Mouse (Mus musculus) gastrocnemius, postnatal 4 days (tissue): ENCODE measurements around the gene Elob. TPM values are rescaled to one million over a fixed set of nuclear protein-coding genes. Genes with fewer than 3 reads are reported as not detected.
A peak's percentile ranks its signal among the peaks of the same experiment; 100 is the strongest.

Experiments
- DNase-seq, 2 experiments: peaks; one replicate each; pipeline ENCODE4 v3.0.0; 2021 to 2022; ENCODE audit warnings: low spot score in 2 of 2, mixed read lengths in 2 of 2
- total RNA-seq, 2 experiments: library from RNA; stranded (reverse); gene quantifications; 2 replicates each; pipeline ENCODE4 v1.2.3; 2021

Elob gene
- total RNA-seq, 2 experiments from 2014 or later: 428 to 459 TPM

DNA sequence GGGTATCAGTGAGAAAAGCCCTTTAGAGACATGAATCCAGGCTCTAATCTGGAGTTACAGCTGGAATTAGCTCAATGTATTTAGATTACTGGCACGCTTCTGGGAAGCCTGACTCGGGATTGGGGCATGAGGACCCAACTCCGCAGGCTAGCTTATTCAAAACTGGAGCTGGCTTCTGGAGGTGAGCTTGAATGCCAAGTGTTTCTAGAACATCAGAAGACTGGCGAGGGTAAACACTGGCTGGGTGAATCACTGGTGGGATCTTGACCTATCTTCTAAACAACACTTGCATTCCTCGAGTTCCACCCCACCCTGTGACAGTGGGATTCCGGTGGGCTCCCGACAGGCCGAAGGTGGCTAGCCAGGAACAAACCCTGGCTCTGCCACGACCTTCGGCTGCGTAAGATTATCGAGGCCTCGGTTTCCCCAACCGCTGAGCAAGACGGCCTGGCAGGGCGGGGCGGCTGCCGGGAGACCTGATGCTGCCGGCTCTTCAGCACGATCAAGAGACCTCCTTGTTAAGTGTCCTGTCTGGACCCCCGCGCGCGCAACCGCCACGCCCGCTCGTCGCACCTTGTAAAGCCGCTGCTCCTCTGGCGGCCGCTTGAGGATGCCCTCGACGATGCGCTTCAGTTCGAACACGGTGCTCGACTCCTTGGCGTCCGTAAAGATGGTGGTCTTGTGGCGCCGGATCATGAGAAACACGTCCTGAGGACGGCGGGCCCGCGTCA is 500 bp downstream of the Elob start:
- DNase-seq: peak in 1 of 2 experiments; percentile 54

DNA sequence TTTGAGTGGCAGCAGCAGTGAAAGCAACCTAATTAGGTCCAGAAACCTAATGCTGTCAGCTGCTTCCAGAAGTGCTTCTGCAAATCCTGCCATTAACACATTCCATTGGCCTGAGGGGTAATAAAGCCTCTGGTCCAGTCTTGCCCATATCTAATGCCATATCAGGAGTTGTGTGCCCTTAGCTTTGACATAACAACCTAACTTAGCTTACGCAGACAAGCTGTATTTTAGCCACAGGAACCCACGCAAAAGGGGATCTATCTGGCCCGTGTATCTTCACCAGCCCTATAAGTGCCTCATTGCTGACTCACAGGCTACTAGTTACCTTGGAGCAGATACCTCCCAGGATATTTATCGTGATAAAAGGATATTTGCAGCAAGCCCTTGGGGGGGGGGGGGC is 3.3 kb downstream of the Elob start:
- no peak for DNase-seq

DNA sequence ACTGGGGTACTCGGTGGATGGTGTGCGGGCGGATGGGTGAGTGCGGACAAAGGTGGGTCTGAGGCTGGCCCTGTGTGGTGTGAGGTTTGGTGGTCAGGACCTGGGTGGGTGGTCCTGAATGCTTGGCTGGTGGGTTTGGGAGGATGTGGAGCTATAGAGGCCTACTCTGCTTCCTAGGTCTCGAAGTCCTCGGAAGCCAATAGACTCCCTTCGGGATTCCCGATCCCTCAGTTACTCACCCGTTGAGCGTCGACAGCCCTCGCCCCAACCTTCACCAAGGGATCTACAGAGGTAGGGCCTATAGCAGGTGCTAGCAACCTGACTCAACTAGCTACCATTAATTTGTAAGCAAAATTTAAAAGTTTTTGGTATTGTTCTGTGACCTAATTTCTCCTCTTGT is 5.3 kb downstream of the Elob start:
- no peak for DNase-seq

- no peak for DNase-seq
Observed at GRCm38 (mm10) chr17:23823018-23823417, 5.9 kb downstream of the Elob start.

DNA sequence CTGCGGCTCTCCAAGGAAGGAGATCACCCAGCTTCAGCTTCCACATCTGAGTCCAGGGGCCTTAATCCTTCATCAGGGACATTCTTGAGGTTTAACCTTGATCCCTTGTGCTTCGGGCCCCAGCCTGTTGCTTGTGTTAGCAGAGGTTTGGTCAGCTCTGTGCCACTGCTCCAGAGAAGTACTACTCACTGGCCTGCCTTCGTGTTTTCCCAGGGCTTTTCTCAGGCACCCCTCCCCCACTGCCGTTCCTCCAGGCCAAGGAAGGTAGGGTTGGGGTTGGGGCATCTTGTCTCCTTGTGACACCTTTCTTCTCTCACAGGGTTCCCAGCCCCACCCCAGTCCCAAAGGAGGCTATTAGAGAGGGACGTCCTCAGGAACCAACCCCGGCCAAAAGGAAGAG is 6.8 kb downstream of the Elob start:
- no peak for DNase-seq

DNA sequence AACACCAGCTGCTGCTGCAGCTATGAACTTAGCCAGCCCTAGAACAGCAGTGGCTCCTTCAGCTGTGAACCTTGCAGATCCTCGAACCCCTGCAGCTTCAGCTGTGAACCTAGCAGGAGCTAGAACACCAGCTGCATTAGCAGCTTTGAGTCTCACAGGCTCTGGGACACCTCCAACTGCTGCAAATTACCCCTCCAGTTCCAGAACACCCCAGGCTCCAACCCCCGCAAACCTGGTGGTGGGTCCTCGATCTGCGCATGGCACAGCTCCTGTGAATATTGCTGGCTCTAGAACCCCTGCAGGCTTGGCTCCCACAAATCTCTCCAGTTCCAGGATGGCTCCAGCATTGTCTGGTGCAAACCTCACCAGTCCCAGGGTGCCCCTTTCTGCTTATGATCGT is 8.2 kb downstream of the Elob start:
- DNase-seq: no peak

- no peak for DNase-seq
Observed at GRCm38 (mm10) chr17:23819235-23819634, 9.7 kb downstream of the Elob start.

GRCm38 (mm10) chr17:23818579-23818978 is 10.4 kb downstream of the Elob start:
- no peak for DNase-seq

DNA sequence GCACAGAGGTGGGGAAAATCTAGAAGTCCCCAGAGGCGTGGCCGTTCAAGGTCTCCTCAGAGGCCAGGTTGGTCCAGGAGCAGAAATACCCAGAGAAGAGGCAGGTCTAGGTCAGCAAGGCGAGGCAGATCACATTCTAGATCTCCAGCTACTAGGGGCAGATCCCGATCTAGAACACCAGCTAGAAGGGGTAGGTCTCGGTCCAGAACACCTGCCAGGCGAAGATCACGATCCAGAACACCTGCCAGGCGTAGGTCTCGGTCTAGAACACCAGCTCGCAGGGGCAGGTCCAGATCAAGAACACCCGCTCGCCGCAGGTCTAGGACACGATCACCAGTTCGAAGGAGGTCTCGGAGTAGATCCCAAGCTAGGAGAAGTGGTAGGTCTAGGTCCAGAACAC is 13.3 kb downstream of the Elob start:
- DNase-seq: no peak

DNA sequence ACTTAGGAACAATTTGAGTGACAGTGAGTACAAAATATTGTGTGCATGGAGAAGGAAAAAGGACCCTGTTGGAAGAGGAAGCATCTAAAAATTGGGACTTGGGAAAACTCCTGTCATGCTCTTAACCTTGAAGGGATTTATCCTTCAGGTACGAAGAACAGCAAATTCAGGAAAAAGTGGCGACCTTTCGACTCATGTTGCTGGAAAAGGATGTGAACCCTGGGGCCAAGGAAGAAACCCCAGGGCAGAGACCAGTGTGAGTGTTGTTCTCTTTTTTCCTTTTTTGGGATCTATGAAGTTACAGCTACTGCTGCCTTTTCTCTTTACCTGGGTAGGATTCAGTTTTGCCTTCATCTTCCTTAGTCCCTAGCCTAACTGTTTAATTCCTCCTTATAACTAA is 21.0 kb downstream of the Elob start:
- DNase-seq: no peak

GRCm38 (mm10) chr17:23806867-23807266 is 22.1 kb downstream of the Elob start:
- DNase-seq: no peak

GRCm38 (mm10) chr17:23804426-23805085 is 24.4 kb downstream of the Elob start:
- no peak for DNase-seq

DNA sequence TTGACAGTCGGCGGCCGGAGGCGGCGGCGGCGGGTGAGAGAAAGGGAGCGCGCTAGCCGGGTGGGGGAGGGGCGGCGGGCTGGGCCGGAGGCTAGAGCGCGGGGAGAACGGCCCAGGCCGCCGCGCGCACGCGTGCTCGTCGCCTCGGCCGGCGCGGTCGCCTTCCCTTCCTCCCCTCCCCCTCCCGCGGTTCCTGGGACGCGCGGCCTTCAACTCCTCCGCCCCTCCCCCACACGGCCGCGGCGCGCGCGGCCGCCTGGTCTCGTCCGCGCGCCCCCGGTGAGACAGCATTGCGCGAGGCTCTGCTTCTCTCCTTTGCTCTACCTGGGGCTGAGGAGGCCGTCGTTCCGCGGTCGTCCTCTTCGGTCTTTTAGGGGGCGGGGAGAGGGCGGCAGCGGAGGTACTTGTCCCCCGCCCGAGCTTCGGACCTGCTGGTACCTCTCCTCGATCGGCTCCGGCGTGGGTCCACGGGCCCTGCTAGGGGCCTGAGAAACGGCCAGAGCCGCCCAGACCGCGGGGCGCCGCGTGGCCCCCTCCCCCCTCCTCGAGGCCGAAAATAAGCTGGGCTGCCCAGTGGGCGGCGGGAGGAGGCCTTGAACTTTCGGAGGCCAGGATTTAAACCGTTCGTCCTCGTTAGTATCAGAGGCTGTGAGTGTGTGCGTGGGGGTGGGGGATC is 25.4 kb downstream of the Elob start:
- peak; percentile 64 to 83 for DNase-seq

DNA sequence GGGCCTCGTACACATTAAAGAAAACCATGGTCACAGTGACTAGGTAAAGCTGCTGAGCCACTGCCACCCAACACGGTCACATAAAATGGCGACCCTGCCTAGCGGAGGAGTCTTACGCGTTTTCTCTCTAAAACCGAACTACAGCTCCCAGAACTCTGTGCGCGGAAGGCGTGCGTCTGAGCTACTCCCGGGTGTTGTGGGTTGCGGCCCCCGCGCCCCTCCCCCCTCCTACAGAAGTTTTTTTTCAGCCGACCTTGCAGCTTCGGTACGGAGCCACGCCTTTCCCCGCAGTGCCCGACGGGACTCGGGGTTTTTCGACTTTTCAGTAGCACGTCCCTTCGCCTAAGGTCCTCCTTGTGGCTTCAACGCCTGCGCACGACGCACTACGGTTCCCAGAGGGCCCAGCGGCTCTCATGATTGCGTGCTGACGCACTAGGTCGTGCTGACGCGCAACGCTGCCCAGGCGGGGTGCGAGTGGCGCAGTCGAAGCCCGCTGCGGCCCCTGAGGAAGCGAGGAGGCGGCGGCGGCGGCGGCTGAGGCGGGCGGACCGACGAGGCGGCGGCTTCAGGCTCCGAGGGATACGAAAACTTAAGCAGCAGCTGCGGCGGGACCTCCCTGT is 26.1 kb downstream of the Elob start:
- DNase-seq: peak; percentile 91 to 97

GRCm38 (mm10) chr17:23801627-23802026 is 27.3 kb downstream of the Elob start:
- no peak for DNase-seq

DNA sequence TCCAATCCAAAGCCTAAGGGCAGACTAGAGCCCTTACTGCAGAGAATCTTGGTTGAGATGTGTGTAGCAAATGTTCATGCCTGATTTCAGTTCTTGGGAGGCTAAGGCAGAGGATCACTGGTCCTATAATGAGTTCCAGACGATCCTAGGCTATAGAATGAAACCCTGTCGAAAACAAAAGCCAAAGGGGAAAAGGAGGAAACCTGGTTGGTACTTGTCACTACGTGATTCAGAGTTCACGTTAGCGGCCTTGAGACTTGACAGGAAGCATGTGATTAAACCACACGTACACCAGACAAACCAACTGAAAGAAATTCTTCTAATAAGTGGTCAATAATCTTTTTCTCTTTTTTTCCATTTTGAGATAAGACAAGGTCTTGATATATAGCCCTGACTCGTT is 31.6 kb downstream of the Elob start:
- DNase-seq: no peak

- no peak for DNase-seq
Observed at GRCm38 (mm10) chr17:23795323-23795722, 33.6 kb downstream of the Elob start.

- no peak for DNase-seq
Observed at GRCm38 (mm10) chr17:23791079-23791357, 37.9 kb downstream of the Elob start.

DNA sequence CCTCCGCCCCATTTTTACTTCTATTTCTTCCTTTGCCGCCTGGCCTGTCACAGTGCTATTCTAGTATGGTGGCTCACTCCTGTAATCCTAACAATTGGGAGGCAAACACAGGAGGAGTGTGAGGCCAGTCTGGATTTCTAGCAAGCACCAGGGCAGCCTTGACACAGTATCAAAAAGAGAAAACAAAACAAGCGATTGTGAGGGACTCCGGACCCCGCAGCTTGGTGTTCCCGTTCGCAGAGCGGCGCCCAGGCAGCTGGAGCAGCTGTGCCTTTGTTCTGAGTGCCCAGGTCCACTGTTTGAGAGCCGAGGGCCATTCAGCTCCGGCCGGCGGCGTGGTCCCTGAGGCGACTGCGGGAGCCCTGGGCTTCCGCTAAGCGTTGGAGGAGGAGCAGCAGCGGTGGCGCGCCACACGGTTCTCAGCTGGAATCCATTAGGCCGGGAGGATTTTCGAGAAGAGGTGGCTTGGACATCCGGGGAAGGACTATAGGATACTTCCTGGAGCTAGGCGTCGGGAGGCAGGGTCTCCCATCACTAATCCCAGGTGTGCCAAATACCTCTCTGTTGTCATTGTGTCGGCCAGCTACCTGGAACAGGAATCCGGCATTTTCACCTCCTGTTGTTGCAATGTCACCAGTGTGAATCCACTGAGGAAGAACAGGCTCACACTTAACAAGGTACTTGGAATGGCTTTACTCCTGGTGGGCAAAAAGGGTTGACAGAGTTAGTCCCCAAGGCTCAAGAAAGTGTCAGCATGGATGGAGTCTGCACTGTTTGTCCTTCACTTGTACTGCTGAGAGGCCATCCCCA is 38.5 kb downstream of the Elob start, which contains the start of gene Srrm2:
Gene Srrm2, plus strand, starts transcription at position 264 of the 810 bp plus-strand sequence.
- peak; percentile 46 to 70 for DNase-seq

- DNase-seq: no peak
Observed at GRCm38 (mm10) chr17:23789749-23790268, 39.1 kb downstream of the Elob start.

- no peak for DNase-seq
Observed at GRCm38 (mm10) chr17:23788973-23789372, 40.0 kb downstream of the Elob start.
